Mouse (Mus musculus): ENCODE results near the gene Nudt1.

DNA sequence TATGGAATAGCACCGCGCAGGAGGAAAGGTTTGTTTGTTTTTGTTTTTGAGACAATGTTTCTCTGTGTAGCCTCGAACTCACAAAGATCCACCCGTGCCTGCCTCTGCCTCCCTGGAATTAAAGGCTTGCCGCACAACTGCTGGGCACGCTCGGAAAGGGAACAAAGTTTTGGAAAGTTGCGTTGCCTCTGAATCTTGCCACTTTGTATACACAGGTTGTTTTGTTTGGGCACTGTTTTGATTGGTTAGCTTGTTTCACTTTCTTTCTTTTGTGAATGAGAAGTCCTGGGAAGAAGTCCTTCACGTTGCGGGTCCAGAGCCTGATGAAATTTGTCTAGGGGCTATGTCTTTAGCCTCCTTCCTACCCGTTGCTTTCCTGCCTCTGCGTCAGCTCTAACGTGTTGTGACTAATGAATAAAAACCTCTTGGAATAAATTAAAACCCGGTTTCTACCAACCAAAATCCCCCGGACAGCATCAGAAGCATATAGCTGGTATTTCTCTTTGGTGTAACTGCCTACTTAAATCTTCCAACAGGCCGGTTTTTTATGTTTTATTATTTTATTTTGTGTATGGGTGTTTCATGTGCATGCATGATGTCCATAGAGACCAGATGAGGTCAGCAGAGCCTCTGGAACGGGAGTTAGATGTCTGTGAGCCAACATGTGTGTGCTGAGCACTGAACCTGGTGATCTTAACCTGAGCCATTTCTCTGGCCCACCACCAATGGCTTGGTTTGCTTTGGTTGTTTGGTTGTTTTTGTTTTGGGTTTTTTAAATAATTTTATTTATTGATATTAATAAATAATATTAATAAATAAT lies 510 bp downstream of the Nudt1 start:
- TF ChIP-seq CTCF (conservative IDR thresholded peaks at IDR 0.05; ENCODE audit: insufficient read depth, insufficient read length, low read depth, low read length): peak; percentile 33; the same call in 1 of the 2 replicates
- TF ChIP-seq POLR2A (IDR thresholded peaks at IDR 0.05; ENCODE audit: low read depth, low read length): no peak
